Mouse (Mus musculus) frontal cortex, adult 2 months (tissue): ENCODE measurements around the gene Dcbld2. TPM values are rescaled to one million over a fixed set of nuclear protein-coding genes. Genes with fewer than 3 reads are reported as not detected.

ENCODE experiments used
- polyA plus RNA-seq: library from polyadenylated mRNA; depleted of rRNA; stranded (reverse); fragments of >200 nt; gene quantifications from 2 replicates; pipeline ENCODE4 v1.2.3, GENCODE M21; 2012; rRNA removed

Dcbld2 gene
- polyA plus RNA-seq, 1 experiment = 16.7 TPM

Other genes starting within 250 kb of the Dcbld2 start
- gene St3gal6, start 115.8 kb downstream of the Dcbld2 start, polyA plus RNA-seq = 14.4 and 18.8 TPM in 2 replicates
- gene Gm813, start 208.5 kb downstream of the Dcbld2 start, polyA plus RNA-seq = not detected in 2 replicates
- gene E330017A01Rik, start 230.3 kb downstream of the Dcbld2 start, polyA plus RNA-seq = not detected in 2 replicates